Mouse (Mus musculus) embryonic fibroblast, embryonic 13.5 days (primary cell): Measurements from ENCODE around the gene Car15.

Source experiments
- CTCF ChIP-seq: IDR thresholded peaks from 2 replicates; pipeline ENCODE4 v1.5.1; 2011; ENCODE audit warnings: mild to moderate bottlenecking, control low read depth, low read length, moderate library complexity, borderline replicate concordance; ENCODE audit not compliant: insufficient read depth
- POLR2A ChIP-seq: IDR thresholded peaks from 2 replicates; pipeline ENCODE4 v1.6.1; 2011; ENCODE audit warnings: low read depth, mild to moderate bottlenecking, control low read depth, low read length, moderate library complexity

- TF ChIP-seq POLR2A: no peak
- no peak for TF ChIP-seq CTCF
These were observed 25.0 kb downstream of the Car15 start for GRCm38 (mm10) chr16:17813173-17813572.
